Mouse (Mus musculus) stomach, embryonic 14.5 days (tissue): ENCODE measurements around the gene Nabp2. TPM values are rescaled to one million over a fixed set of nuclear protein-coding genes. Genes with fewer than 3 reads are reported as not detected.

Experiments
- ATAC-seq: fragments of 200-750 bp; cut with Nextera tagmentation; 2 replicates; pipeline ENCODE4 v1.8.0; 2017; ENCODE audit warnings: low read depth, moderate TSS enrichment; ENCODE audit not compliant: insufficient number of reproducible peaks, insufficient read depth, low FRiP score
- H3K27ac ChIP-seq: fragments of 300-500 bp; sonication (generic); 2 replicates; pipeline ENCODE4 v1.5.1; 2014; ENCODE audit warnings: mild to moderate bottlenecking, low read length, moderate library complexity, mixed read lengths
- H3K27me3 ChIP-seq: fragments of 300-500 bp; sonication (generic); 2 replicates; pipeline ENCODE4 v1.6.1; 2014; ENCODE audit warnings: low read length, control low read depth, mixed read lengths; ENCODE audit not compliant: control insufficient read depth, insufficient read depth
- H3K36me3 ChIP-seq: fragments of 300-500 bp; sonication (generic); 2 replicates; pipeline ENCODE4 v1.6.1; 2014; ENCODE audit warnings: mild to moderate bottlenecking, control low read depth, low read length, moderate library complexity, mixed read lengths; ENCODE audit not compliant: control insufficient read depth, insufficient read depth
- H3K4me1 ChIP-seq: fragments of 300-500 bp; sonication (generic); 2 replicates; pipeline ENCODE4 v1.6.1; 2014; ENCODE audit warnings: low read length, control low read depth, mixed read lengths; ENCODE audit not compliant: control insufficient read depth, insufficient read depth
- H3K4me2 ChIP-seq: fragments of 300-500 bp; sonication (generic); replicated peaks from 2 replicates; pipeline ENCODE4 v1.6.1; 2014; ENCODE audit warnings: low read depth, low read length, control low read depth
- H3K4me3 ChIP-seq: fragments of 300-500 bp; sonication (generic); 2 replicates; pipeline ENCODE4 v1.5.1; 2014; ENCODE audit warnings: low read depth, low read length, control low read depth
- H3K9ac ChIP-seq: fragments of 300-500 bp; sonication (generic); replicated peaks from 2 replicates; pipeline ENCODE4 v1.6.1; 2014; ENCODE audit warnings: low read depth, mild to moderate bottlenecking, control low read depth, low read length, moderate library complexity, mixed read lengths
- H3K9me3 ChIP-seq: fragments of 300-500 bp; sonication (generic); 2 replicates; pipeline ENCODE4 v1.6.1; 2016; ENCODE audit warnings: low read depth, low read length, control low read depth; ENCODE audit not compliant: control insufficient read depth
- WGBS: fragments of 180-500 bp; shearing (Covaris S2); extraction: QIAGEN DNeasy Blood & Tissue Kit; methylation state at CpG from one replicate; pipeline ENCODE4 v1.1.7; 2014; 5-methylcytosine and 5-hydroxymethylcytosine counted together
- polyA plus RNA-seq: library from polyadenylated mRNA; unstranded; fragments of >200 nt; fragmentation: Nextera tagmentation; extraction: Ambion mirVana; gene quantifications from 2 replicates; pipeline ENCODE4 v1.2.1, GENCODE M21; 2014

The Nabp2 gene
- polyA plus RNA-seq, 1 experiment from 2014 or later: 86.7 TPM

- H3K4me1 ChIP-seq: peaks cover 20% of the 10 kb centered on the region
- H3K9ac ChIP-seq: peak overlapping the region; percentile 97
- ATAC-seq: peak; percentile 72
- peaks cover 34% of the 10 kb centered on the region for H3K36me3 ChIP-seq
- no peaks in the 10 kb centered on the region for H3K27me3 ChIP-seq
- H3K4me3 ChIP-seq: peak overlapping the region; percentile 100
- H3K9me3 ChIP-seq: no peaks in the 10 kb centered on the region
- peak overlapping the region; percentile 96 for H3K27ac ChIP-seq
- peak overlapping the region; percentile 69 for H3K4me2 ChIP-seq
- WGBS: under 1% methylated on average over 43 of the region's 47 CpGs
Observed at GRCm38 (mm10) chr10:128377222-128377939, 33.9 kb downstream of the Nabp2 start.

GRCm38 (mm10) chr10:128376455-128377211 lies 34.7 kb downstream of the Nabp2 start, which contains the start of gene Ankrd52:
Gene Ankrd52, plus strand, starts transcription at chr10:128377115.
- Histone ChIP-seq H3K27me3 (no peaks in the 10 kb centered on the region), H3K27ac (peak within 1 kb of the TSS; percentile 96), H3K36me3 (peaks cover 27% of the 10 kb centered on the region), H3K4me1 (peaks cover 20% of the 10 kb centered on the region), H3K4me2 (peak within 1 kb of the TSS; percentile 69), H3K9ac (peak within 1 kb of the TSS; percentile 97), H3K9me3 (no peaks in the 10 kb centered on the region), H3K4me3 (peak within 1 kb of the TSS; percentile 100)
- peak; percentile 94 for ATAC-seq
- WGBS: under 1% methylated on average over 61 of the region's 73 CpGs

- peak overlapping the region; percentile 96 for H3K27ac ChIP-seq
- peaks cover 20% of the 10 kb centered on the region for H3K4me1 ChIP-seq
- peaks cover 23% of the 10 kb centered on the region; the same call in 1 of the 2 replicates for H3K36me3 ChIP-seq
- H3K27me3 ChIP-seq: no peaks in the 10 kb centered on the region
- H3K4me2 ChIP-seq: peak overlapping the region; percentile 69
- H3K9ac ChIP-seq: peak overlapping the region; percentile 97
- 0 out of 2 replicates have a peak overlapping the region, but pooled peaks have one; percentile 100 for H3K4me3 ChIP-seq
- no peak for ATAC-seq
- WGBS: 49% methylated on average over 4 of the region's 4 CpGs
- H3K9me3 ChIP-seq: no peaks in the 10 kb centered on the region
Observed at GRCm38 (mm10) chr10:128376099-128376454, 35.2 kb downstream of the Nabp2 start.

- WGBS: 82% methylated on average over 6 of the region's 6 CpGs
- Histone ChIP-seq H3K27ac (no peak overlapping the region), H3K27me3 (no peaks in the 10 kb centered on the region), H3K36me3 (peaks cover 7% of the 10 kb centered on the region; the same call in 1 of the 2 replicates), H3K4me3 (no peak overlapping the region), H3K4me2 (no peak overlapping the region), H3K4me1 (peaks cover 20% of the 10 kb centered on the region), H3K9me3 (no peaks in the 10 kb centered on the region), H3K9ac (no peak overlapping the region)
- no peak for ATAC-seq
Observed at GRCm38 (mm10) chr10:128374393-128374792, 36.9 kb downstream of the Nabp2 start.

- Histone ChIP-seq H3K4me2 (no peak overlapping the region), H3K27me3 (no peaks in the 10 kb centered on the region), H3K27ac (no peak overlapping the region), H3K4me3 (no peak overlapping the region), H3K36me3 (no peaks in the 10 kb centered on the region), H3K4me1 (peaks cover 12% of the 10 kb centered on the region), H3K9ac (no peak overlapping the region), H3K9me3 (no peaks in the 10 kb centered on the region)
- WGBS: 84% methylated on average over 6 of the region's 6 CpGs
- no peak for ATAC-seq
Observed at GRCm38 (mm10) chr10:128372989-128373748, 38.1 kb downstream of the Nabp2 start.

GRCm38 (mm10) chr10:128372142-128372541 lies 39.1 kb downstream of the Nabp2 start:
- no peak overlapping the region for H3K9ac ChIP-seq
- ATAC-seq: no peak
- H3K4me2 ChIP-seq: no peak overlapping the region
- peaks cover 15% of the 10 kb centered on the region; the same call in 1 of the 2 replicates for H3K4me1 ChIP-seq
- no peak overlapping the region for H3K4me3 ChIP-seq
- H3K9me3 ChIP-seq: no peaks in the 10 kb centered on the region
- H3K27ac ChIP-seq: no peak overlapping the region
- H3K36me3 ChIP-seq: no peaks in the 10 kb centered on the region
- 81% methylated on average over 5 of the region's 5 CpGs for WGBS
- no peaks in the 10 kb centered on the region for H3K27me3 ChIP-seq

GRCm38 (mm10) chr10:128370601-128371000 lies 40.7 kb downstream of the Nabp2 start:
- ATAC-seq: no peak
- 50% methylated on average over 4 of the region's 4 CpGs for WGBS
- H3K27me3 ChIP-seq: no peaks in the 10 kb centered on the region
- H3K9me3 ChIP-seq: no peaks in the 10 kb centered on the region
- no peaks in the 10 kb centered on the region for H3K36me3 ChIP-seq
- peaks cover 8% of the 10 kb centered on the region; the same call in 1 of the 2 replicates for H3K4me1 ChIP-seq
- no peak overlapping the region for H3K27ac ChIP-seq
- no peak overlapping the region for H3K4me2 ChIP-seq
- no peak overlapping the region for H3K9ac ChIP-seq
- H3K4me3 ChIP-seq: no peak overlapping the region

- 61% methylated on average over 5 of the region's 6 CpGs for WGBS
- H3K4me2 ChIP-seq: no peak overlapping the region
- no peaks in the 10 kb centered on the region for H3K9me3 ChIP-seq
- H3K36me3 ChIP-seq: peaks cover 5% of the 10 kb centered on the region; the same call in 1 of the 2 replicates
- H3K9ac ChIP-seq: no peak overlapping the region
- H3K4me3 ChIP-seq: no peak overlapping the region
- no peak overlapping the region for H3K27ac ChIP-seq
- ATAC-seq: no peak
- peaks cover 8% of the 10 kb centered on the region; the same call in 1 of the 2 replicates for H3K4me1 ChIP-seq
- H3K27me3 ChIP-seq: no peaks in the 10 kb centered on the region
Observed at GRCm38 (mm10) chr10:128370021-128370420, 41.3 kb downstream of the Nabp2 start.
